Mouse (Mus musculus): ENCODE data around the gene Lpar3. TPM values are rescaled to one million over a fixed set of nuclear protein-coding genes. Genes with fewer than 3 reads are reported as not detected.

Gene Lpar3
- total RNA-seq, 2 experiments from 2014 or later, result 0.48 to 1.1 TPM

DNA sequence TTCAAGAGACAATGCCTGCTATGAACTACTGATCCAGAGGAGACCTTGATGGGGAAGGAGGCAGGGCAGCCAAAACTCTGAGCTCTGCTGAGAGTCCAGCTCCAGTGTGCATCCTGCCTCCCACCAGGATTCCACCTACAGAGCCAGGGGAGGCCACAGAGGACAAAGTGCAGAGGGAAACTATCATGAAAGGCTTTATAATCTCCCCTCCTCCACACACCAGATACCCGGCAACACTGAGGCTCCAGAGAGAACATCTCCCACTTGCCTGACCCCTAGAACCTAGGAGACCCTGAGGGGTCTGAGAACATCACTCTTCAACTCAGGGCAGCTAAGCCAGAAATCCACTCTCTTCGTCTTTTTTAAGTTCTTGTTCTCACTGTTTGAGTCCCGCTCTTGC is 71.2 kb downstream of the Lpar3 start:
- DNase-seq (ENCODE audit: low spot score in 2 of 2), result no peak

DNA sequence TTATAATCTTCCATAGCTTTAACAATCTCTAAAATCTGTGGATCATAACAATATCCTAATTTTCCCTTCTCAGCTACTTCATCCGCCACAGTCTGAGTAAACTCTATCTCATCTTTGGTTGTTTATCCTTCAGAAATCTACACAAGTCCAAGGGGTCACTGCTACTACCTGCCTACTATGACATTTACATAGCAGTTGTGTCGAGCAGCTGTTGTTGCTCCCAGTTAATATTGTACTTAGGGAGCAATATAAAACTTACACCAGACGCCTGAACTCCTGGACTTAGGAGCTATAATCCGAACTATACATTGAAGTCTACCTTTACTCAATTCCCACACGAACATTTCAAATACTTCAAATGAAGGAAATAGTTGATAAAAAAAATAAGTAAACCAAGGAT is 71.8 kb downstream of the Lpar3 start:
- intact Hi-C loops (cut with DNase I), result no loop called here

More for the DNA sequence above, 71.2 kb downstream of the Lpar3 start:
- intact Hi-C loops (cut with DNase I), result no loop called here

DNA sequence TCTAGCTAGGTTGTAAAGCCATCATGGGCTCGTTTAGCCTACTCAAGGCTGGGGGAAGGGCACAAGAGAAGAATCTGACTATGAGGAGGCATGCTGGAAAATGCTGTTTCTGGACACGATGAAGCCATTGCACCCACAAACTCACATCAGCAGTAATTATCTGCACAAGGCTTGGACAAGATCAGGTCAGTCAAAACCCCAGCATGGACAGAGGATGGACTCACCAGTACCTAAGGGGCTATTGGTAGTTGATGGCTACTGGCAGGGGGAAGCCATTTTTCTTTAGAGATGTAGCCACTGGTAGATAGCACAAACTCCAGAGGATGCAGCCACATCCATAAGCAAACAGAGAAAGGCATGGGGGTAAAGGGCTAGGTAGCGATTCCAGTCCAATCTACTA is 81.7 kb downstream of the Lpar3 start:
- intact Hi-C loops (cut with DNase I), result no loop called here
- DNase-seq (ENCODE audit: low spot score in 2 of 2), result no peak

More for the DNA sequence above, 71.8 kb downstream of the Lpar3 start:
- no peak for DNase-seq (ENCODE audit: low spot score in 2 of 2)

DNA sequence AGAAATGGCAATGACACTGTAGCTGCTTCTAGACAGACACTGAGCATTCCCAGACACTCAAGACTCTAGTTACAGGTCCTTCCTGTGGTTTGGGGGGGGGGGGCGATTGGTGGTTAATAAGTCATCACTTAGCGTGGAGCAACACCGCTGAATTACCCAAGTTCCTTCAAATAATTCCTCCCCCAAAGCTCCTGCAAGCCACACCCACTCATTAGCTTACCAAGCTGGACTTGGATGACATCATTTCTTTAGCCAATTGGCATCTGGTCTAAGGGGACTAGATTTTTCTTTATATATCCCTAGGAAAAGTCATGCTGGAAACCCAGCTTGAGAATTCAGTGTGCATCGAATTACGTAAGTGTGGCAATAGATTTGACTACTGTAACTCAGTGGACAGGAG is 82.4 kb downstream of the Lpar3 start:
- intact Hi-C loops (cut with DNase I), result no loop called here
- DNase-seq (ENCODE audit: low spot score in 2 of 2), result no peak

DNA sequence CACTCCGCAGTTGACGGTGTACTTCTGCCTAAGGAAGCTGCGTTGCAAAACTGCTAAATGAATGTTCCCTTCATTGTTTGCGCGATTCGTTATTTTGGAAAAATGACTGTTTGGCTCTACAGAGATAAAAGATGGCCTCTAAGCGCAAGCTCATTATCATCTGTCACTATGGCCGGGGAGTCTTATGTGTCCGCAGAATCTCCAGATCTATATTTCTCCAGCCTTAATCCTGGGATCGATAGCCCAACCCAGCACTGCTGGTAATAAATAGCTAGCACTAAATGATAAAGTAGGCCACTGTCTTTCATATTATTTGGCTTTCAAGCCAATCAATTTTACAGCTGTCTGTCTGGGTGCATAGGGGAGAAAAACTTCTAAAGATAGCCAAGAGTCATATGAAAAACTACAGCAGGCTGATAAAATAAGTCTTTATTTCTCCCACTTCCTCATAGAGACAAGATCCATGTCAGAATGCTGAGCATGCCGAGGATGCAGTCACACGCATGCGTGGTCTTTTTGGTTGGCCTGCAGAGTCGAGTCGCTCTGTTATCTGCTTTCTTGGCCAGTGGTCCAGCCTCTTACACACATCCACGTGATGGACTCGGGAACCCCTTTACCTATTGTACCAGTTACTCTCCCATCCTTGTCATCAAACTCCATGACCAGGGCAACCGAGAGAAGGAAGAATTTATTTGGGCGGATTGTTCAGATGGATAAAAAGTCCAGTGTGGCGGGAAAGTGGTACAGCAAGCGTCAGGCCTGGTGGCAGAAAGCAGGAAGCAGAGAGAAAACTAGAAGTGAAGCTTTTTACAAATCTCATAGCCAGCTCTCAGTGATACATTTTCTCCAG is 84.0 kb downstream of the Lpar3 start:
- intact Hi-C loops (cut with DNase I), result no loop called here

DNA sequence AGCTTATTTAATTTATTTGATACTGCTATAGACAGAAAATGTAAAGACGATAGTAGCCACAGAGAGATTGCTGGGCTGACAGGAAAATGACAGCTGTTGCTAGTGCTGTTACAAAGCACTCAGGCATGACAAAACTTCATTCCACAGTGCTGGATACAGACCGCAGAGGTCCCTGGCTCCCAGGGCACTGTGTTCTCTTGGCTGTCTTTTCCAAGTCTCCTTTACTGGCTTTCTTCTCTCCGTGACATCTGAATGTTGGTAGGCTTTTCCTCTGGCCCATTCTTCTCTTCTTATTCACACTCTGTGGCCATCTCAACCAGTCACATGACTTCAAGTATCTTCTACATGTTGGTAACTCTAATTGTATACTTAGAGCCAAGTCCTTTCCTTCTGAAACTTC is 86.6 kb downstream of the Lpar3 start:
- DNase-seq (ENCODE audit: low spot score in 2 of 2), result no peak
- intact Hi-C loops (cut with DNase I), result no loop called here

More for the DNA sequence above, 84.0 kb downstream of the Lpar3 start:
- DNase-seq (ENCODE audit: low spot score in 2 of 2), result no peak

DNA sequence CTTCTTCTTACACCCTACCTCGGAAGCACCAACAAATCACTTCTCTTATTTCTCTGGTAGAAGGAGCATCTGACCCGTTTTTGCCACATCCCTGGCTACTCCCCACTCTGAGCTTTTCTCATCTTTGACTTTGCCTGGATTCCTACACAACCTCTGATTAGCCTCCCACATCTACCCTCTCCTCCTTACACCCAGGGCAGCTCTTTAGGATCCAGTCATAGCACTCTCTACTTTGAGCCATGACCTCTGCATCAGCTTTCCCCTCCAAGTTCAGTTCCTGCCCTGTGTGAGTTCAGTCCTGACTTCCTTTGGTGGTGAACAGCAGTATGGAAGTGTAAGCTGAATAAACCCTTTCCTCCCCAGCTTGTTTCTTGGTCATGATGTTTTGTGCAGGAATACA is 87.1 kb downstream of the Lpar3 start:
- intact Hi-C loops (cut with DNase I), result no loop called here
- no peak for DNase-seq (ENCODE audit: low spot score in 2 of 2)

DNA sequence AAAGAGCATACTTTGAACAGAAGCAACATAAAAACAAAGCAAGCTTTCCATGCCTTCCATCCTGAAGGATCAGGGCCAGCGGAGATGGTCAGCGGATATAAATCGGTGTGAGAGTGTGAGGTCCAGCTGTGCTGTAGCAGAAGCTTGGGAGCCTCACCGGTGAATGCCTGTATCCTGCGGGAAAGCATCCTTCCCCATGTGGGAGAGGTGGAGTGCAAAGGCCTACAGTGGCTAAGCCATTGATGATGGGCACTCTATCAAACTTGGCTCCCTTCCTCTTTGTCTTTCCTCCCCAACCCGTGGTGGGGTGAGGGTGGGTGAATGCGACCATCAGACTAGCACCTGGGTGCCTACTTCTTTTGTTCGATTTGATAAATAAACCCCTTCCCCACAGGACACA is 88.8 kb downstream of the Lpar3 start:
- DNase-seq (ENCODE audit: low spot score in 2 of 2), result no peak
- intact Hi-C loops (cut with DNase I), result no loop called here

DNA sequence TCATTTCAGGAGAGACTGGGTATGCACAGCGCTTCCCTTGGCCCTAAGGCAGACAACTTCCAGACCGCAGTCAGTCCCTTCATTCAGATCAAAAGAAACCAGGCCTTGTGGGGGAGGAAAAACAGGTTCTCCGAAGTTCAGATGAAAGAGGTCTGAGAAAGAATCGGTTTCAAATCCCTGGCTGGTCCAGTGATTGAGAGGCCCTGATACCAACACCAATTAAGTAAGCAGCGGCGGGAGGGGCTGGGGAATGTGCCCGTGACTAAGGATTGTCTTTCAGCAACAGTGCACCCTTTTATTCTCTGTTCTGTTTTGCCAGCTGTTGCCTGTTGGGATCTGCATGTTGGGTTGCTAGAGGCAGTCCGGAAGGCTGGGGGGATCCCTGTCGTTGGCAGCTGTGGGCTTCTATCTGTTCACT is 90.4 kb downstream of the Lpar3 start:
- intact Hi-C loops (cut with DNase I), result no loop called here
- no peak for DNase-seq (ENCODE audit: low spot score in 2 of 2)

DNA sequence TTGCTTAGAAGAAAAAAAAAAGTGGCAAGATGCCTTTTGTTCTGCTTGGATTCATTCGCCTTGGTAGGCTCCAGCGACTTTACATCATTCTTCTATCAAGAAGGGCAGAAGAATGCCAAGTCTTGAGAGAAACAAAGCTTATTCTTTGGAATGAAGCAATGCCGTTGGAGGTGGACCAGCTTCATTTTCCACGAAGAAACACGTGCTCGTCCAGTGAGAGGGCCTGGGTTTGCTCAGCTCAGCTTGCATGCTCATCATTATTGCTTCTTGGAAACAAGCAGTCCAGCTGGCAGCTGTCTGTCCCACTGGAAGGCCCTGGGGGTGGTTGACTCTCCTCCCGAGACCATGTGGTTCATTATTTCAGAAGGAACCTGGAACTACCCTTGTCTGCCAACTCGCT is 94.7 kb downstream of the Lpar3 start:
- intact Hi-C loops (cut with DNase I), result no loop called here
- DNase-seq (ENCODE audit: low spot score in 2 of 2), result no peak

DNA sequence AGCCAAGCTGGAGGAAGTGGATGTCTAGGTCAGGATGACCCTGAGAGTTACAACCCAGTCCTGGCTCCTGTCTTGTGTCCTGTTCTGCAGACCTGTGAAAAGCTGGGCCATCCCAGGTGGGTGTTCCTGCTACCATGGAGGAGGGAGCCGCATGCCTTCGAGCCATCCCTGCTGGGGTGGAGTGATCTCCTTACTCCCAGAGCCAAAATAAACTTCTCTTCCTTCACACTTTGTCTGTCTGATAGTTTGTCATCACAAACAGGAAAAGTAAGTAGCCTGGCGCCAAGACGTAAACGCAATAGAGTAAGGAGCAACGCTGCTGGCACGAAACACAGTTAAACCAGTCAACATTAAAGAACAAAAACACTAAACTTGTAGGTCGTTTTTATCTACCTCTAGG is 95.5 kb downstream of the Lpar3 start:
- intact Hi-C loops (cut with DNase I), result no loop called here
- no peak for DNase-seq (ENCODE audit: low spot score in 2 of 2)

DNA sequence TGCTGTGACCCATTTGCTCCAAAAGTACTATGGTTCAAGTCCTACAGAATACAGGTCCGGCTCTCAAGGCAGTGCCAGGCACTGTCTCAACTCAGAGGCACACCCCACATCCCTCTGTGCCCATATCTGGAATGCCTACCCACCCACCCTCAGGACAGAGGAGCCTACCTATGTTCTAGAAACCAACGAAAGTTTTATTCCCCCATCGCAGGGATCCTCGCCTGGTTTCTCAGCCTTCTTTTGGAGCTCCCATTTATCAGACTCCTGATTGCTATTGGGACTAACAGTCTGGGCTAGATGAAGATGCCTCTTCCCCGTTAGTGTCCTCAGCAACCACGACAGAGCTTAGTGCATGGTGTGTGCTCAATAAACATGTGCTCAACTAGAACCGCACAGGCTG is 96.6 kb downstream of the Lpar3 start:
- intact Hi-C loops (cut with DNase I), result no loop called here
- no peak for DNase-seq (ENCODE audit: low spot score in 2 of 2)

DNA sequence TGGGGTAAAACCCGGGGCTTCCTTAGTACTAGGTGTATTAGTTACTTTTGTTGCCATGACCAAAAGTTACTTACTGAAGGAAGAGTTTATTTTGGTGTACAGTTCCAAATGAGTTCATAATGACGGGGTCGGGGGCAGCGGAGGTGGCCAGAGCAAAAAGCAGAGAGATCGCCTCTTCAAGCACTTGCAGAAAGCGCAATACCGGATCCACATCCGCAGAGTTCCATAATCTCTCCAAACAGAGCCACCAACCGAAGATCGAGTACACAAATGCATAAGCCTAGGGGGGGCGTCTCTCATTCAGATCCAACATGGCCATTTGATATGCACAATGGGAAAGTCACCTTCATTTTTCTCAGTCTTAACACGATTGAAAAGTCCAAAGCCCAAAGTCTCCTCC is 97.1 kb downstream of the Lpar3 start:
- intact Hi-C loops (cut with DNase I), result no loop called here
- DNase-seq (ENCODE audit: low spot score in 2 of 2), result no peak

DNA sequence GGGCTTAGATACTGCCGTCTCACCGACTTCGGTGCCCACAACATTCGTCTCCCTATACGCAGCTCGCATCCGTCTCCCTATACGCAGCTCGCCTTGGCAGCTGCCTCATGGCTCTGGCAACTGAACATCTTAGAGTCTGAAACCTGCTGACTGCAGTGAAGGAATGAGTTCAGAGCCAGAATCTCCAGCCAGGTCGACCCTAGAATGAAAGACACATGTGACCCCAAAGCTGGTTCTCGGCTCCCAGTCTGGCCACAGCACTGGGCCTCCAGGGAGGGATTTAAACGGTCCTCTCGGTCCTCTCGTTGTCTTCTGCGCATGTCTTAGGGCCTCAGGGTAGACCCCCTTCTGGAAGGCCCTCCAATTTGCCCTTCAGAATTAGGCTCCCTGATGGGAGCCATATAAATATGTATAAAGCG is 97.8 kb downstream of the Lpar3 start:
- intact Hi-C loops (cut with DNase I), result no loop called here
- DNase-seq (ENCODE audit: low spot score in 2 of 2), result no peak

DNA sequence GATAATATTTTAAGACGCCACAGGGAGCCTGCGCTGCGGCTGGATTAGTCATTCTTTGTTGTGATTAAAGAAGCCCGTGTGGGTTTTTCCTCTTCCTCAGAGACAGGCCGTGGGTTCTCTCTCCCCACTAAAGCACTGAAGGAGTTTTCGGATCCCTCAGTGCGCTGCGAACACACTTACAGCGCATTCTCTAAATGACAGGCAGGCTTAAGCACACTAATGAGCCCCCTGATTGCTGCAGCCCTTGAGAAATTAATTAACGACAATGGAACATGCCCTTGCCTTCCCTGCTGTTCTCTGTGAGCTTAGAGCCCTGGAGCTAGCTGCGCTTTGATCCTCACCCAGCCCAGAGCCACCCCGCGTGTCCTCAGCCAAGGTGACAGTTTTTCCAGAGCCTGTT is 98.2 kb downstream of the Lpar3 start:
- intact Hi-C loops (cut with DNase I), result no loop called here
- DNase-seq (ENCODE audit: low spot score in 2 of 2), result peak in 1 of 2 experiments; percentile 57

DNA sequence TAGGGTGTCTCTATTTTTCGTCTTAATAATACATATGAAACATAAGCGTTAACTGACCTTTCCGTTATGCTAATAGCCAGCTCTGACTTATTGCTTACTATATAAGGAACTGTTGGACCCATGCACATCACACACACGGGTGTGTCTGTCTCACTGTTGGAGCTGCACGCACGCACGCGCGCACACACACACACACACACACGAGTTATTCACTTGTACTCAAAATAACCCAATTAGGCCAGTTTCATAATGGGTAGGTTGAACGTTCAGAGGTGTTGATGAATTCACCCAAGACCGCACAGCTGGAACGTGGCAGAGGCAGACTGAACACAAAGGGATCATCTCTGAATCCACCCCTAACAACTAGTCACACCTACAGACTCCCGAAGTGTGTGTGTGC is 98.7 kb downstream of the Lpar3 start:
- intact Hi-C loops (cut with DNase I), result no loop called here
- no peak for DNase-seq (ENCODE audit: low spot score in 2 of 2)

DNA sequence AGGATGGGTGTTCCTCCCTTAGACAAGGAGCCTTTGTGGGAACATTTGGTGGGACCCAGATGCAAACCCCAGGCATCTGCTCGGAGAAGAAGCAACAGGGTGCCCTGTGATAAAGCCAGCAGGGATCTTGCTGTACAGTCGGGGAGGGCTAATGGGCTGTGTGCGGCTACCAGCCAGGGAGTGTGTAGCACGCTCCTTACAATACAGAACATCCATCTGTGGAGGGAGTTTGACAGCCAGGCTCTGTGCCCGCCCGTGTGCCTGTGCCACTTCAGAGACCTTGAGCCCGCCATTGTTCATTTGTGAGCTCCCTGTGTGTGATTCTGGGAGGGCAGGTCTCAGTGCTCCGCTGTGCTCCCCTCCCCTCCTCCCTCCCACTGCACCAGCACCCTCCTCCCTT is 104.2 kb downstream of the Lpar3 start:
- no peak for DNase-seq (ENCODE audit: low spot score in 2 of 2)
- intact Hi-C loops (cut with DNase I), result loop anchor here (5.0 kb wide), 2 partner anchors 138 to 447 kb away; no protein-coding TSS in a partner anchor

DNA sequence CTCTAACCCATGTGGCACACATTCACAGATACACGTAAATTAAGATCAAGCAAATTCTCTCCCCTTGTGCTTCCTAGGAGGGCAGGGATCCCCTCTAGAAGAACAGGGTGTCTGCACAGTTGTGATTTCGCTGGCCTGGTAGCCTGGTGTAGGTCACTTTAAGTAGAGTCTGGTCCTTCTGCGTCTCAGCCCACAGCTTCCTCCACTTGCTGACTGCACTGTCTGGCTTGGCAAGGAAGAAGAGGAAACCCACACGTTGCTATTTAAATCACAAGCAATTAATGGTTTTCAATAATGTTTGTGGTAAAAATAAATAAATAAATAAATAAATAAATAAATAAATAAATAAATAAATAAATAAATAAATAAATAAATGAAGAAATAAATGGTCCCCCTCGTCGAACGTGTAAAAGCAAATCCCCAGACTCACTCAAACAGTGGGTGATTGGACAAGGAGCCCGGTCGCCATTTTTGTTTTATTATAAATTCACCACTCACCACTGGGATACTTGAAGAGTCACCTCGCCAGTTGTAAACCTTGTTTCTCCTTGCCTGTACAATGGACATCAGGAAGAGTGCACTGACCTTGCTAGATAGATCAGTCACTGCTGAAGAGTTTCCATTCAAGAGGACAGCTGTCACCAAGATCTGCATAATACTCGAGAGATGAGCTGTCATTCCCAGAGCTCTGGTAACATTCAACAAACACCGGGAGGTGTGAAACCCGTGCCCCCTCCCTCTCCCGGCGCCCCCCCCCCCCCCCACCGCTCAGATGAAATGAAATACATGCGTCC is 106.2 kb downstream of the Lpar3 start:
- intact Hi-C loops (cut with DNase I), result loop anchor here (5.0 kb wide), 2 partner anchors 140 to 445 kb away; no protein-coding TSS in a partner anchor
- DNase-seq (ENCODE audit: low spot score in 2 of 2), result no peak

DNA sequence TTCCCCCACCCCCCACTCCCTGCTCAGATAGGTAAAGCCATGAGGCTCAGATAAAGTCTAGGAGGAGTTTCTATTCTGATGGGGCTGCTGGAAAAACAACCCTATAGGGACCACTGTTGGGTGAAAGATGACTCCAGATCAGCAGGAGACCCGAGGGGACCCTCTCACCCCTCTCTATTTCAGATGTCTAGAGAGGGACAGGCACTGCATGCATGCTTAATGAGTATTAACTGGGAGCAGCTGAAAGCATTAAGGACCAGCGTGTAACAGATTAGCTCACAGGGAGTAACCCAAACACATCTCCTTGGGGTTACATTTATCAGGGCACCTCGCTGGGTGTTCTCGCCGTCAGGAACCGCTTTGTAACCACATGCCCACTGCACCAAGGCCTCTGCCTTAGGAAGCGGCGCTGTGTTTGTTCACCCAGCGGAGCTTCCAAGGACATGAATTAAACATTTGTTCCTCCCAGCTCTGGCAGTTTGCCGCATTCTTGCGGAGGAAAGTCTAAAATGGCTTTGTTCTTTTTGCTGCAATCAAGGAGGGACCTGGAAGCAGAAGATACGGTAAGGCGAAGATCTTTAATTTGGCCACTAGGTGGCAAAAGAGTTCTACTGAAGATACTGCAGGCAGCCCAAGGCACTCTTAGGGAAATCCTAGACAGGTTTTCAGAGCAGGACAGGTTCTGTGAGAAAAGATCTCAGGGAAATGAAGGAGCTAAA is 106.9 kb downstream of the Lpar3 start:
- intact Hi-C loops (cut with DNase I), result loop anchor here (1.0 to 5.0 kb wide), 3 partner anchors 140 to 619 kb away; no protein-coding TSS in a partner anchor
- DNase-seq (ENCODE audit: low spot score in 2 of 2), result peak; percentile 77 to 94

DNA sequence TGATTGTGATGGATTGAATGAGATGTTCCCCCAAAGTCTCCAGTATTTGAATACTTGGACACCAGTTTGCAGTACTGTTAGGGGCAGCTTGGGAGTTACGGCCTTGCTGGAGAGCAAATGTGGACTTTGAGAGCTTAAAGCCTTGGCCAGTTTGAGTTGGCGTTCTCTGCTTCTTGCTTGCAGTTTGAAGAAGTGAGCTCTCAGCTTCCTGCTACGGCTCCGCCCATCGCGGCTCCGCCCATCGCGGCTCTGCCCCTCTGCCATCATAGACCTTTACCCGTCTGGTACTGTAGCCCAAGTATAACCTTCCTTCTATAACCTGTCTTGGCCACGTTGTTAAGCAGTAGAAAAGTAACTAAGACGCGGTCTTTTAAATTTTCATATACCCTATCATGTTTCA is 108.0 kb downstream of the Lpar3 start:
- intact Hi-C loops (cut with DNase I), result loop anchor here (1.0 to 5.0 kb wide), 3 partner anchors 141 to 618 kb away; no protein-coding TSS in a partner anchor
- DNase-seq (ENCODE audit: low spot score in 2 of 2), result no peak
